Mouse (Mus musculus) intestine, embryonic 14.5 days (tissue): ENCODE data around the gene Syt1. TPM values are rescaled to one million over a fixed set of nuclear protein-coding genes. Genes with fewer than 3 reads are reported as not detected.

Source experiments
- ATAC-seq: fragments of 200-750 bp; cut with Nextera tagmentation; replicated peaks from 2 replicates; pipeline ENCODE4 v1.8.0; 2017; ENCODE audit warnings: low read depth, moderate number of reproducible peaks, moderate TSS enrichment, moderate library complexity; ENCODE audit not compliant: low FRiP score, low TSS enrichment
- DNase-seq: peaks from one replicate; pipeline ENCODE4 v3.0.0-alpha.2; 2018; ENCODE audit warnings: low spot score
- H3K27ac ChIP-seq: fragments of 300-500 bp; sonication (generic); 2 replicates; pipeline ENCODE4 v1.5.1; 2014; ENCODE audit warnings: low read depth, mild to moderate bottlenecking, control low read depth
- H3K27me3 ChIP-seq: fragments of 300-500 bp; sonication (generic); replicated peaks from 2 replicates; pipeline ENCODE4 v1.6.1; 2014; ENCODE audit warnings: low read length, control low read depth; ENCODE audit not compliant: control insufficient read depth, insufficient read depth
- H3K36me3 ChIP-seq: fragments of 300-500 bp; sonication (generic); 2 replicates; pipeline ENCODE4 v1.6.1; 2014; ENCODE audit warnings: low read length, control low read depth; ENCODE audit not compliant: control insufficient read depth, insufficient read depth
- H3K4me1 ChIP-seq: fragments of 300-500 bp; sonication (generic); replicated peaks from 2 replicates; pipeline ENCODE4 v1.6.1; 2014; ENCODE audit warnings: low read length, control low read depth, mixed read lengths; ENCODE audit not compliant: control insufficient read depth, insufficient read depth
- H3K4me2 ChIP-seq: fragments of 300-500 bp; sonication (generic); 2 replicates; pipeline ENCODE4 v1.6.1; 2014; ENCODE audit warnings: low read length
- H3K4me3 ChIP-seq: fragments of 300-500 bp; sonication (generic); 2 replicates; pipeline ENCODE4 v1.5.1; 2014; ENCODE audit warnings: low read depth, low read length, control low read depth, mixed read lengths
- H3K9ac ChIP-seq: fragments of 300-500 bp; sonication (generic); 2 replicates; pipeline ENCODE4 v1.6.1; 2014; ENCODE audit warnings: mild to moderate bottlenecking, low read length
- H3K9me3 ChIP-seq: fragments of 300-500 bp; sonication (generic); 2 replicates; pipeline ENCODE4 v1.6.1; 2016; ENCODE audit warnings: low read length, control low read depth; ENCODE audit not compliant: control insufficient read depth
- WGBS: fragments of 180-500 bp; shearing (Covaris S2); extraction: QIAGEN DNeasy Blood & Tissue Kit; methylation state at CpG from one replicate; pipeline ENCODE4 v1.1.7; 2014; 5-methylcytosine and 5-hydroxymethylcytosine counted together
- polyA plus RNA-seq: library from polyadenylated mRNA; unstranded; fragments of >200 nt; fragmentation: Nextera tagmentation; extraction: Ambion mirVana; gene quantifications from 2 replicates; pipeline ENCODE4 v1.2.1, GENCODE M21; 2014

Gene Syt1
- polyA plus RNA-seq, 1 experiment from 2014 or later: 17.1 TPM

DNA sequence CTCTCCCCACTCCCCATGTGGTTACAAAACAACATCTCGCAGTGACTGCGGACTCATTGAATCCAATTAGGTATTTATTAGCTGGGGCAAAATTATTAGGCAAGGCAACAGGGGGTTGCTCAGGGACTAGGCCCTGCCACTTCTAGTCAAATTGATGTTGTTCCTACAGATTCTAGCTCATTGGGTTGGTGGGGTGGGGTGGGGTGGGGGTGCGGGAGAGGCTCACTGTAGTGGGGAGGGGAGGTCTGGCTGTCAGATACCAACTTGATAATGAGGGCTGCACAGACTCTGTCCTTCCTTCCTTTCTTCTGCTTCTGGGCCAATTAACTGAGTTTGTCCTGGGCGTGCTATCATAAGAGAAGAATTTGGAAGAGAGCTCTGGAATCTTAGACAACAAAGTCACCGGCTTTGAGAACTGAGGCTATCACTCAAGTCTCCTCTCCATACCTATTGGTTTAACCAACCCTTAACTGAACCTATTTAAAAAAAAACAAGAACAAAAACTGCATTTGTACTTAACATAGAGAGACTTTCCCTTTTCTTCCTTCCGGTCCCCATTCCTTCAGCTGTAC lies 441.1 kb downstream of the Syt1 start:
- no peak overlapping the region for H3K9ac ChIP-seq
- DNase-seq: no peak
- H3K27ac ChIP-seq: no peak overlapping the region
- H3K9me3 ChIP-seq: no peaks in the 10 kb centered on the region
- no peak for ATAC-seq
- WGBS: 84% methylated on average over 6 of the region's 6 CpGs
- no peak overlapping the region for H3K4me2 ChIP-seq
- no peak overlapping the region for H3K4me3 ChIP-seq
- no peaks in the 10 kb centered on the region for H3K27me3 ChIP-seq
- no peaks in the 10 kb centered on the region for H3K36me3 ChIP-seq
- peaks cover 13% of the 10 kb centered on the region for H3K4me1 ChIP-seq

- H3K36me3 ChIP-seq: no peaks in the 10 kb centered on the region
- DNase-seq: no peak
- no peak for ATAC-seq
- peaks cover 13% of the 10 kb centered on the region for H3K4me1 ChIP-seq
- H3K27ac ChIP-seq: no peak overlapping the region
- H3K4me2 ChIP-seq: no peak overlapping the region
- no peaks in the 10 kb centered on the region for H3K27me3 ChIP-seq
- H3K4me3 ChIP-seq: no peak overlapping the region
- WGBS: 59% methylated on average over 6 of the region's 6 CpGs
- H3K9ac ChIP-seq: no peak overlapping the region
- no peaks in the 10 kb centered on the region for H3K9me3 ChIP-seq
Observed at GRCm38 (mm10) chr10:108568925-108569324, 441.9 kb downstream of the Syt1 start.

- Histone ChIP-seq H3K9me3 (no peaks in the 10 kb centered on the region), H3K27ac (peak overlapping the region; percentile 47; the same call in 1 of the 2 replicates), H3K27me3 (no peaks in the 10 kb centered on the region), H3K36me3 (no peaks in the 10 kb centered on the region), H3K4me3 (no peak overlapping the region), H3K4me2 (peak overlapping the region; percentile 33; the same call in 1 of the 2 replicates), H3K4me1 (peaks cover 13% of the 10 kb centered on the region), H3K9ac (no peak overlapping the region)
- DNase-seq (peak; percentile 64), ATAC-seq (no peak)
- 5% methylated on average over 8 of the region's 8 CpGs for WGBS
Observed at GRCm38 (mm10) chr10:108568136-108568535, 442.6 kb downstream of the Syt1 start.

- H3K4me2 ChIP-seq: no peak overlapping the region
- no peak overlapping the region for H3K4me3 ChIP-seq
- ATAC-seq: no peak
- H3K27me3 ChIP-seq: no peaks in the 10 kb centered on the region
- H3K4me1 ChIP-seq: peaks cover 13% of the 10 kb centered on the region
- H3K9me3 ChIP-seq: no peaks in the 10 kb centered on the region
- H3K36me3 ChIP-seq: no peaks in the 10 kb centered on the region
- H3K9ac ChIP-seq: no peak overlapping the region
- no peak for DNase-seq
- WGBS: 96% methylated on average over 6 of the region's 6 CpGs
- H3K27ac ChIP-seq: 0 out of 2 replicates have a peak overlapping the region, but pooled peaks have one; percentile 47
Observed at GRCm38 (mm10) chr10:108567456-108567855, 443.3 kb downstream of the Syt1 start.

DNA sequence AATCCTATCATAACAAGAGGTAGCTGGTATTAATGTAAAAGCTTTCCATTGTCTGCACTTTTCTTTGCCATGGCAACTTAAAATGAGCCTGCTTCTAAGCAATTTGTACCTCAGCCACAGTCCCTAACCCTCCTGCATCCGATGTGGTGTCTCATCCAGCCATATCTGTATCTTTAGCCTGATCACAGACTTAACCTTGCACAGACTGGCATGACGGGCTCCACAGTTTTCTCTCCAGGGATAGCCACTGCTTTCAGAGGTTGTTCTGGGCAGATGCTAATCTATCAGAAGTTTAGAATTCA lies 451.2 kb downstream of the Syt1 start:
- no peak overlapping the region for H3K9ac ChIP-seq
- no peak overlapping the region for H3K4me3 ChIP-seq
- no peaks in the 10 kb centered on the region for H3K36me3 ChIP-seq
- no peaks in the 10 kb centered on the region for H3K9me3 ChIP-seq
- H3K4me1 ChIP-seq: no peaks in the 10 kb centered on the region
- H3K27me3 ChIP-seq: no peaks in the 10 kb centered on the region
- 82% methylated on average over 2 of the region's 2 CpGs for WGBS
- no peak for DNase-seq
- no peak overlapping the region for H3K27ac ChIP-seq
- ATAC-seq: no peak
- H3K4me2 ChIP-seq: no peak overlapping the region

GRCm38 (mm10) chr10:108558812-108559606 lies 451.8 kb downstream of the Syt1 start:
- DNase-seq: no peak
- WGBS: 74% methylated on average over 19 of the region's 19 CpGs
- Histone ChIP-seq H3K9me3 (no peaks in the 10 kb centered on the region), H3K27me3 (no peaks in the 10 kb centered on the region), H3K27ac (no peak overlapping the region), H3K9ac (no peak overlapping the region), H3K4me2 (no peak overlapping the region), H3K4me3 (no peak overlapping the region), H3K4me1 (no peaks in the 10 kb centered on the region), H3K36me3 (no peaks in the 10 kb centered on the region)
- ATAC-seq: no peak

- 94% methylated on average over 6 of the region's 6 CpGs for WGBS
- ATAC-seq: no peak
- Histone ChIP-seq H3K9ac (no peak overlapping the region), H3K4me1 (no peaks in the 10 kb centered on the region), H3K27me3 (no peaks in the 10 kb centered on the region), H3K4me2 (no peak overlapping the region), H3K9me3 (no peaks in the 10 kb centered on the region), H3K36me3 (no peaks in the 10 kb centered on the region), H3K27ac (no peak overlapping the region), H3K4me3 (no peak overlapping the region)
- DNase-seq: no peak
Observed at GRCm38 (mm10) chr10:108552544-108552943, 458.2 kb downstream of the Syt1 start.

GRCm38 (mm10) chr10:108545715-108546114 lies 465.1 kb downstream of the Syt1 start:
- Histone ChIP-seq H3K4me3 (no peak overlapping the region), H3K4me2 (no peak overlapping the region), H3K36me3 (no peaks in the 10 kb centered on the region), H3K27ac (no peak overlapping the region), H3K9ac (no peak overlapping the region), H3K27me3 (no peaks in the 10 kb centered on the region), H3K9me3 (no peaks in the 10 kb centered on the region), H3K4me1 (no peaks in the 10 kb centered on the region)
- ATAC-seq (no peak), DNase-seq (no peak)
- WGBS: 88% methylated on average over 3 of the region's 3 CpGs

- H3K4me3 ChIP-seq: no peak overlapping the region
- H3K4me1 ChIP-seq: no peaks in the 10 kb centered on the region
- H3K27ac ChIP-seq: no peak overlapping the region
Observed at GRCm38 (mm10) chr10:108541555-108541954, 469.2 kb downstream of the Syt1 start.

More at GRCm38 (mm10) chr10:108541555-108541954, 469.2 kb downstream of the Syt1 start:
- ATAC-seq: no peak
- H3K9me3 ChIP-seq: no peaks in the 10 kb centered on the region
- no peaks in the 10 kb centered on the region for H3K36me3 ChIP-seq
- H3K4me2 ChIP-seq: no peak overlapping the region
- DNase-seq: no peak
- no peak overlapping the region for H3K9ac ChIP-seq
- no peaks in the 10 kb centered on the region for H3K27me3 ChIP-seq
- WGBS: 73% methylated on average over 9 of the region's 9 CpGs
